Mouse (Mus musculus) neutrophil, adult 83 days (primary cell): ENCODE measurements around the gene Sorl1. TPM values are rescaled to one million over a fixed set of nuclear protein-coding genes. Genes with fewer than 3 reads are reported as not detected.

Experiments used
- total RNA-seq, 2 experiments: library from RNA; stranded (reverse); gene quantifications; one replicate each; pipeline ENCODE4 v1.2.4; 2023

Sorl1 gene
- 100 to 1,000 TPM; 362 to 383 TPM for total RNA-seq

DNA sequence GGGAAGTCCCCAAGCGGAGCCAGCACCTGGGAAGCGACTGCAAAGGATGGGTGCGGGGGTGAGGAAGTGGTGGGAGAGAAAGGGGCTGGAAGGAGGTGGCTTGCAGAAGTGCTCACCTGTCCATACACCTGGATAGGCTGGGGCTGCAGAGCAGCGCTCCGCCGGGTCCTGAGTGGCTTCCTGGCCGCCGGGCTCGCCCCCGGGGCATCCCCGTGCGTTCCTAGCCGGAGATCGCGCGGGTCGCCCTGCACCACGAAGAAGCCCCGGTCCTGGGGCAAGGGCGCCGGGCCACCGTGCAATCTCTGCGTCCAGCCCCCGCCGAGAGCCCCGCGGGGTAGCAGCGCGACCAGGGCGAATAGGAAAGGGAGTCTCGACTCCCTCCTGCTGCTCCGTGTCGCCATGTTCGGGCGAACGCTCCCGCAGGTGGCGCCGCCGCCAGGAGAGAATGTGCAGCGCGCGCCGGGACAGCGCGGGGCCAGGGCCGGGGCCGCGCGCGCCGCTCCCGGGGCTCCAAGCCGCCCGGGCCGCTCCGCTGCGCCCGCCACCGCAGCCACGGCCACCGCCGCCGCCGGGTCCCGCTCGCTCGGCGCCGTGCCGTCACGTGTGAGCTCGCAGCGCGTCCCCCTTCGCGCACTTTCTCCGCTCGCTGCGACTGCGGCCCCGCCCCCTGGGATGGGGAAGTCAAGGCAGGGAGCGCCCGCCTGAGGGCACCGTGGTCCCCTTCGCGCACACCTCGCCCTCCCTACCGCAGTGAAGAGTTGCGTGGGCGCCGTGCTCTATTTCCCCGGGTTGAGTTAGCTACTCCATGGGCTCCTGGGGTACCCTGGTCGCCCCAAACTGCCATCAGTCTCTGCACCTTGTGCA, at the start of gene Sorl1:
TSS of gene Sorl1 (minus strand) at position 585 of the 864 bp plus-strand sequence.

Other genes starting within 250 kb of the Sorl1 start
- gene Sc5d, start 140.0 kb upstream of the Sorl1 start, total RNA-seq, result 10 to 100 TPM; 27.2 to 28.2 TPM